Mouse (Mus musculus) retina, postnatal 7 days (tissue): Measurements from ENCODE around the gene Creb5.

Experiments used
- DNase-seq: peaks from one replicate; pipeline ENCODE4 v3.0.0-alpha.2; 2012; ENCODE audit warnings: low read depth, low spot score

The Creb5 gene

DNA sequence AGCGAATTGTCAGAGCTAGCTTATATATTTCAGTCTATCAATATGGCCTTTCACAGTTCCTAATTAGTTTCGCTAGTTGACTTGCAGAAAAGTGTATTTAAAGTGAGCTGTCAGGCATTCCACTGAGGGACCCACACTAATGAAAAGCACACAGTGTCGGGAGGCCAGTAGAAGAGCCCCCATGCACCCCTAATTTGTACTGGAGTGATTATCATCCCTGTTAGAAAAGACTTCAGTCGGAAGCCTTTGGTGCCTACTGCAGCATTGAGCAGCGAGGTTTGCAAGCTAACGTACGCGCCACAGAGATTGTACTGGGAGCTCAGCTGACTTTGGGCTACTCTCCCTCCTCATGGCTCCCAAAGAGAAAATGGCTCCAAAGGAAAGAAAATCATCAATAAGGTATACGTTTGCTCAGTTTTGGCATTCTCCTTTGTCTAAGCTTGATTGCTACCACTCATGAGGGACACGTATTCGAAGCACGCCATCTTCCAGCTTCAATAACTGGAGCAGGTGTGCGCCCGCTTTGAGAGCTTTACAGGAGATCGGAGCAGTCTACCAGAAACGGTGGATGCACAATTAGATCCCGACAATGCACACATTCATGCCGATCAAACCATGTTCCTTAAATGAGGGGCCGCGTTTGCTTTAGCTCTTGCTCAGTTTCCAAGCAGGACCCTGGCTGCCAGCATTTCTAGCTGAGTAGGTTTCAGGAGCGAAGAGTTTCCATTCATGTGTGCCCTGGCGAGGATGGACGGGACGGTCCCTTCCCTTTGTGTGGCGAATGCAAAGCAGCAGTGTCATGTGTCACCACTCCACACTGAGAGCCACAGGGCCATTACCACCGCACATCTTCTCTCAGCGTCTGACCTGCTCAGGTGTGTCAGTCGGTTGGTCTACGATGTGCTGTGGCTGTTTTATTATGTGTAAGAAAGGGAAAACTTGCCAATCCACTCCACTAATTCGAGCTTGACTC lies 354.8 kb downstream of the Creb5 start:
- no peak for DNase-seq

DNA sequence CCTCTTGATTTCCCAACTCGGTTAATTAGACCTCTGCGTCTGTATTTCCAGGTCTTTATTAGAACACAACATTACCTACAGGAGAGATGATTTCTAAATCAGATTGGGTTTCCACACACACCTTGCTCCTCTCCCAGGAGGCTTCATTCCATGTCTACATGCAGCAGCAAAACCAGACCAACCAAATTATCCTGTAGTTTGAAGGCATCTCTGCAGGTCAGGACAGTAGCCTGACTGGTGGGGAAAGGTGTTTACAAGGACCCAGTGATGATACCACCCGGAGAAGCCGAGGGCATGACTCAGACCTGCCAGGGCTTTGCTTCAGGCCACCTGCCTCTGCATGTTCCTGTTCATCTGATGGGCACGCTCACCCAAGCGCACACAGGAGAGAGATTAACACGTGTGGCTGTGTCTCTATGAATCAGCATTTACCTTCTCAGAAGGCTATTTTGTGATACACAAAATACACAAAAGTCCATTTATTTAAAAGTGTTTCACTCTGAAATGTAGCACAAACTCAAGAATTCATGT lies 355.8 kb downstream of the Creb5 start:
- no peak for DNase-seq

DNA sequence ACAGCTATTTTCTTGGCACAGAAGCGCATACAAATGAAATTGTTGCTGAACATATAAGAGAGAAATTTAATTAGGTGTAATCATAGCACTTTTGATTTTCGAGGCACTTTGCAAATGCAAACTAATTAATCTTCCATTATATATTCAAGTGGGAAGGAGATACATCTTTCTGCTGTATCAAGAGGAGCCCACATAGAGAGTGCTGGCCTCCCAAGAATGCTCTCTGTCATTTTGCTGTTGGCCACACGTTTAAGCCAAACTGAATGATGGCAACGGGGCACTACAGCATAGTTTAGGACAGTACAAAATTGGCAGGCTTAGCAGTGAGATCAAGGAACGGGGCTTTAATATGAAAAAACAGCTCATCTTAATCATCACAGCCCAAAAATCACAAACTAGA lies 356.4 kb downstream of the Creb5 start:
- DNase-seq: no peak

- DNase-seq: no peak
These were observed 357.0 kb downstream of the Creb5 start for GRCm38 (mm10) chr6:53644056-53644455.

DNA sequence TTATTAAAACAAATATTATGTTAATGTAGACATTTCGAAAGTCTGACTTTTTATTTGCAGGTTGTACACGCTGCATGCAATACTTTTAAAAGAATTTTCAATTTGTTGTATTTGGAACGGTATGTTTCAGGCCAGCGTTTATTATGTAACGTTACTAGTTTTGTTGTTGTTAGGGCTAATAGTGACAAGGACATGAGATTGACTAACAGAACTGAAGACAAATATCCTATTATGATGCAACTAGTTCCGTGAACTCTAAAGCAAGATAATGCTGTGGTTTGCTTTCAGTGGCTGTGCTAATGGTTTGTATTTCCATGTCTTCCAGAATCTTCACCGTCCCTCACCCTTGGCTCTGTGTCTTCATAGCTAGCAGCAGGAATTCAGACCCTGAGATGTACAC lies 357.9 kb downstream of the Creb5 start:
- no peak for DNase-seq

DNA sequence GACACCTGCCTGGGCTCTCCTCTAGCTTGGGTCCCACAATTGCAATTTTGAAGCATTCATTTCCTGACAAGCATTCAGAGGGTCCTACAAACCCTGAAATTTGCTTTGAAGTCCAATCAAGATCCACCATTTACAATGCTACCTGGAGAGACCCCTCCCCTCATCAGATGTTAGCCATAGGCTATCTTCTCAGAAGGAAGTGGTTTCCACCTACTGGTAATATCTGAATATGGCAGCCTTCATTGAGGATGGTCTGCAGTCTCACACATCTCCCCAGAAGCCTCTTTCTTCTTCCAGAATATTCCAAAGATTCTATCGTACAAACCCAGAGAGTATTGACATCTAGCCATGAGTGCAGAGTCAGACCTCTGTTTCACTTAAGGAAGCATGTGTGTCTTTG lies 362.7 kb downstream of the Creb5 start:
- DNase-seq: no peak

- no peak for DNase-seq
These were observed 365.6 kb downstream of the Creb5 start for GRCm38 (mm10) chr6:53652691-53653090.

DNA sequence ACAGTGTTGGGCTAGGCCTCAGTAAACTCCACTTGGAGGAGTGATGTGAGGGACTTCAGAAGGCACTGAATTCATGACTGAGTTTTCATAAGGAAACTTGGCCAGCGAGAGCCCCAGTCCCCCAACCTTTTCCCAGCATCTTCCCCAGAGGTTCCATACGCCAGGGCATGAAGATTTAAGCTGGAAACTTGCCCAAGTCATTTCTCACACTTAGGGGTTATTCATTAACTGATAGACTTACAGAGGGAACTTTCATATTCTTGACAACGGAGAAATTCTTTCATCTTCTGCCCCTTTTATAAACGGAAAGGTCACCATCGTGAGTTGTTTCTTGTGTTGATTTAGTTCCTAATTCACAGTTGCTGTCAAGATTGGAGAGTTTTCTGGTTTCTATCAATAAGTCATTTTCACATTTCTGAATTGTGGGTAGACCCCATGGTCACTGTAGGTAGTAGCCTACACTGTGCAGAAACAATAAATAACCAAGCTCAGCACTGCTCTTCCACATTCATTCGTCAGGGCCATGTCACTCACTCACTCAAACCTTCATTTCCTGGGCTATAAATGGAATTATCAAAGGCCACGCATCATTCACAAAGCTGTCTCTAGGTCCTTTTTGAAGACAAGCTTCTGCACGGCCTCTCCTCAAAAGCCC lies 366.8 kb downstream of the Creb5 start:
- DNase-seq: no peak

DNA sequence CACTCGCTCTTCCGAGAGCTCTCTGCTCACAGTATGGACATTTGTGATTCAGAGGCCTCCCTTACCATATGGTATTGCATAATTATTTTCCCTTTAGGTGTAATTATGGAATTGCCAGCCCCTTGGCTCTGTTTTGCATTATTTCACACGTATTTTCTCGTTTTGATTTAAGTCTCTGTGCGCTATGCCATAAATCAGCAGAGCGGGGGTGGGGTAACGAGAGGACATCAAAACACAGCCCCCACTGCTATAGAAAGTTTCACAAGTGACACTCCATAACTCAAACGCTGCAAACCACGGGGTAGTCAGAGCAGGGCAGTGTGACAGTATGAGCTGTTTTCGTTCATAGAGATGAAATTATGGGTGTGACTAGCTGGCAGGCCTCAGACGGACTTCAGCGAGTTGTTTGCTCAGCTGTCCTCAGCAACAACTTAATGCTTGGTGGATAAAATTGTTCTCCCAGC lies 367.3 kb downstream of the Creb5 start:
- DNase-seq: no peak

- DNase-seq: no peak
These were observed 369.4 kb downstream of the Creb5 start for GRCm38 (mm10) chr6:53656466-53656865.

DNA sequence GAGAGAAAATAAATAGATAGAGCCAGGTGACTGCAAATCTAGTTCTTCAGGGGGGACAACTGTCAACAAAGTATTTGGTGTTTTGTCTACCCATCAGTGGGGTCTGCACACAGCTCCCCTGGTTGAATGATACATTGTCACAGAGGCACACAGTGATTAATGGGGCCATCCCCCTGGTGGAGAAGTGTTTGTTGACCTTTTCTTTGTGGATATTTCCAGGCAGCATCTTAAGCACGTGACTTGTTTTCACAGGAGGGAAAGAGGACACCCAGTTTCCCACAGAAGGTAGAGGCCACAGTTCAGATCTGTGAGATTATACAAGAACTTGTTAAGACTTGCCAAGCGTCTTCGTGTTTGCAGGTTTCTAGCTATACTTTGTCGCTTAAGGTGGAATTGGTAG lies 370.4 kb downstream of the Creb5 start:
- DNase-seq: no peak

DNA sequence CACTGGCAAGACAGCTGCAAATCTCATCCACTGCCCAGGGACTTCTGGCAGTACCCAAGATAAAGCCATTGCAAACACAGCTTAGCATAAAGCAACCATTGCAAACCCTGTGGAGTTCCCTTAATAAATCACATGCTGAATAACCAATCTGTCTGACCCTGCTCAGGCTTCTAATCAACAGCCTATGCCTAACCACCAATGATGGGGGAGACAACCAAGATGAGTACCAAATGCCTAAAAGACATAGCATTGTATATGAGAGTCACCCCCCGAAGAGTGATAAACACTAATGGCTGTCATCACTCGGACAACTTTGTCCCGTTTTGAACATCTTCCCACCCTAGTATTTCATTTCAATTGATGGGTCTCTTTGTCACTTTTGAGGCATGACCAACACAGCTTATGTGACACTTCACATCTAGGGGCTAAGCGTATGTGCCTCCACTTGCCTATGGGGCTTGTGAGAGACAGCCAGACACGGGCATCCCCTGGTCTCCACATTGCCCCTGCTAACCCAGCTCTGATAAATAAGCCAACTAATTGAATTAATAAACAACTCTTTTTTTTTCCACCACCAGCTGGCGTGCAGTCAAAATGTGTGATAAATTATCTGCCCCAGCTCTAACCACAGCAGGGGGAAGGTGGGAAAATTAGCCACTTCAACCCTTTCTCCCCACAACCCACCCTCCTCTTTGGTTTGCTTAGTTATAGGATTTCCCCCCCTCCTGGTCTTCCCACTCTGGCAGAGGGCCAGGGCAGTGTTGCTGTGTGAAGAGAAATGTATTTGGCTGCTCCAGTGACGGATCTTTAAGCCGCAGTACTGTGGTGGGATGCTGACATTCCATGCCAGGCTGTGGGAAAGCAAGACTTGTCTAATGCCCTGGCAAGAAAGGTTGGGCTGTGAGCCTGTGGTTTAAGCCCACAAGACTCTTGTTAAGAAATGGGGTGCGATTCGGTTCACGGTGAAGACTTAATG lies 376.1 kb downstream of the Creb5 start:
- no peak for DNase-seq

DNA sequence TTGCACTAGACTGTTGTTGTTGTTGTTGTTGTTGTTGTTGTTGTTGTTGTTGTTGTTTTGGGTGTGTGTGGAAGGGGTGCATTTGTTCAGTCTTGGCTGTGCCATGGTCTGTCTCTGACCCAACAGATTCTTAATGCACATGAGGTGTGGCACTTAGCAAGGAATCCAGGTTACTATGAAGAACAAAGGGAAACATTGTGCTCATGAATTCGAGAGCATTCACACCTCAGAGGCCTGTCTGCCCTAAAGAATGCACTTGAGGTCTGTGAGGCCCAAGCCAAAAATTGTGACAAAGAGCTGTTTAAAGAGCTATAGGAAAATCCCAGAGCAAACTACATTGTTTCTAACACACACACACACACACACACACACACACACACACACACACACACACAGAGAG lies 377.7 kb downstream of the Creb5 start:
- DNase-seq: no peak

- no peak for DNase-seq
These were observed 379.4 kb downstream of the Creb5 start for GRCm38 (mm10) chr6:53666503-53666902.

GRCm38 (mm10) chr6:53678307-53678706 lies 391.2 kb downstream of the Creb5 start:
- no peak for DNase-seq

- no peak for DNase-seq
These were observed 393.0 kb downstream of the Creb5 start for GRCm38 (mm10) chr6:53680046-53680445.

GRCm38 (mm10) chr6:53684416-53684815 lies 397.3 kb downstream of the Creb5 start:
- DNase-seq: no peak

- no peak for DNase-seq
These were observed 398.3 kb downstream of the Creb5 start for GRCm38 (mm10) chr6:53685323-53685722.

- no peak for DNase-seq
These were observed 401.9 kb downstream of the Creb5 start for GRCm38 (mm10) chr6:53688762-53689477.

DNA sequence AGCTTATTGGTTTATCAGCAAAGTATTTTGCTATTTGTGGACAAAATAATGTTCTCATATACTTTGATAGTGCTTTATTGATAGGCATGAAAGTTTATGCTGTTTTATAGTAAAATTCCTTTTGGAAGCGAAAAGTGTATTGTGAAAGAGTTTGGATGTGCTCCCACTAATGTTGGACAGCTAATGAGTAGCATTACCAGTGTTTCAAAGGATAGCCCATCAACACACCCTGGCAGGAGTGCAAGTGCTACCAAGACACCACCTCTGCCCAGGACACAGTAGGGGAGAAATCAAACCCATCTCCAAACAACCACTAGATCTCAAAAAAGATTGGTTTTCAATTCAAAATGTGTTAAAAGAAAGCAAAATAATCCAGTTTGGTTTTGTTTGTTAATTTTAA lies 403.9 kb downstream of the Creb5 start:
- DNase-seq: no peak

GRCm38 (mm10) chr6:53695216-53695615 lies 408.1 kb downstream of the Creb5 start:
- no peak for DNase-seq
